Mouse (Mus musculus) limb, embryonic 14.5 days (tissue): ENCODE data around the gene Mef2a. TPM values are rescaled to one million over a fixed set of nuclear protein-coding genes. Genes with fewer than 3 reads are reported as not detected.

Experiments
- ATAC-seq: fragments of 200-750 bp; cut with Nextera tagmentation; 2 replicates; pipeline ENCODE4 v1.8.0; 2017; ENCODE audit warnings: low read depth, moderate number of reproducible peaks, moderate TSS enrichment; ENCODE audit not compliant: low FRiP score
- DNase-seq: peaks from one replicate; pipeline ENCODE4 v3.0.0-alpha.2; 2015; ENCODE audit warnings: low spot score
- H3K27ac ChIP-seq: fragments of 300-500 bp; sonication (generic); replicated peaks from 2 replicates; pipeline ENCODE4 v1.5.1; 2014; ENCODE audit warnings: low read depth, mild to moderate bottlenecking, low read length, moderate library complexity, mixed read lengths
- H3K27me3 ChIP-seq: fragments of 300-500 bp; sonication (generic); 2 replicates; pipeline ENCODE4 v1.6.1; 2014; ENCODE audit warnings: low read length, mixed read lengths; ENCODE audit not compliant: control insufficient read depth, insufficient read depth
- H3K36me3 ChIP-seq: fragments of 300-500 bp; sonication (generic); 2 replicates; pipeline ENCODE4 v1.6.1; 2014; ENCODE audit warnings: mild to moderate bottlenecking, low read length, moderate library complexity, mixed read lengths; ENCODE audit not compliant: control insufficient read depth, insufficient read depth
- H3K4me1 ChIP-seq: fragments of 300-500 bp; sonication (generic); 2 replicates; pipeline ENCODE4 v1.6.1; 2014; ENCODE audit warnings: antibody characterized with exemption, low read length, mixed read lengths; ENCODE audit not compliant: control insufficient read depth, insufficient read depth
- H3K4me2 ChIP-seq: fragments of 300-500 bp; sonication (generic); replicated peaks from 2 replicates; pipeline ENCODE4 v1.6.1; 2014; ENCODE audit warnings: low read depth, mild to moderate bottlenecking, low read length, moderate library complexity; ENCODE audit not compliant: severe bottlenecking
- H3K4me3 ChIP-seq: fragments of 300-500 bp; sonication (generic); replicated peaks from 2 replicates; pipeline ENCODE4 v1.5.1; 2014; ENCODE audit warnings: low read length
- H3K9ac ChIP-seq: fragments of 300-500 bp; sonication (generic); 2 replicates; pipeline ENCODE4 v1.6.1; 2014; ENCODE audit warnings: mild to moderate bottlenecking, low read depth, low read length, moderate library complexity; ENCODE audit not compliant: severe bottlenecking
- H3K9me3 ChIP-seq: fragments of 300-500 bp; sonication (generic); 2 replicates; pipeline ENCODE4 v1.6.1; 2016; ENCODE audit warnings: low read length; ENCODE audit not compliant: control insufficient read depth
- POLR2A ChIP-seq: fragments of 200-500 bp; IDR thresholded peaks from 2 replicates; pipeline ENCODE4 v1.8.0; 2012; ENCODE audit warnings: inconsistent platforms, mild to moderate bottlenecking, moderate library complexity, borderline replicate concordance; ENCODE audit not compliant: insufficient read depth, insufficient read length; ENCODE audit errors: extremely low read depth
- WGBS: fragments of 180-500 bp; shearing (Covaris S2); extraction: QIAGEN DNeasy Blood & Tissue Kit; methylation state at CpG from one replicate; pipeline ENCODE4 v1.1.7; 2014; 5-methylcytosine and 5-hydroxymethylcytosine counted together
- polyA plus RNA-seq, 2 experiments: library from polyadenylated mRNA; depleted of rRNA in 1 of 2; stranded (reverse) in 1 of 2; unstranded in 1 of 2; fragments of >200 nt; fragmentation: Nextera tagmentation in 1 of 2; extraction: Ambion mirVana in 1 of 2; gene quantifications; 2 replicates each; pipeline versions ENCODE4 v1.2.1 to v1.2.3; 2012 to 2014

Gene Mef2a
- 41.5 and 48.8 TPM in 2 replicates for polyA plus RNA-seq (2012; rRNA removed)
- 50.9 and 52.0 TPM in 2 replicates for polyA plus RNA-seq (2014; fragmentation: Nextera tagmentation; extraction: Ambion mirVana)

- peak; percentile 92 for ATAC-seq
- Histone ChIP-seq H3K9me3 (no peaks in the 10 kb centered on the region), H3K27ac (peak within 1 kb of the TSS; percentile 99), H3K4me3 (peak within 1 kb of the TSS; percentile 90), H3K36me3 (no peaks in the 10 kb centered on the region), H3K27me3 (no peaks in the 10 kb centered on the region), H3K4me2 (peak within 1 kb of the TSS; percentile 94), H3K4me1 (peaks cover 12% of the 10 kb centered on the region; the same call in 1 of the 2 replicates), H3K9ac (peak within 1 kb of the TSS; percentile 98)
- under 1% methylated on average over 76 of the region's 89 CpGs for WGBS
- peak; percentile 91; the same call in 1 of the 2 replicates for TF ChIP-seq POLR2A
- DNase-seq = peak; percentile 95
Measured at GRCm38 (mm10) chr7:67372729-67373583, at the start of gene Mef2a. Mef2a (minus strand) TSS chr7:67372858.

- Histone ChIP-seq H3K27ac (no peak overlapping the region), H3K36me3 (no peaks in the 10 kb centered on the region), H3K9me3 (no peaks in the 10 kb centered on the region), H3K4me3 (no peak overlapping the region), H3K4me1 (peaks cover 17% of the 10 kb centered on the region; the same call in 1 of the 2 replicates), H3K27me3 (no peaks in the 10 kb centered on the region), H3K9ac (no peak overlapping the region), H3K4me2 (no peak overlapping the region)
- whole genome bisulfite sequencing = 53% methylated on average over 12 of the region's 12 CpGs
- DNase-seq (peak; percentile 70), ATAC-seq (peak; percentile 34; the same call in 1 of the 2 replicates)
- TF ChIP-seq POLR2A = no peak
Measured at GRCm38 (mm10) chr7:67421476-67422186, 49.0 kb upstream of the Mef2a start.

- no peak overlapping the region for H3K9ac ChIP-seq
- H3K4me2 ChIP-seq = no peak overlapping the region
- no peak overlapping the region for H3K4me3 ChIP-seq
- DNase-seq (no peak), ATAC-seq (no peak)
- no peak overlapping the region for H3K27ac ChIP-seq
- H3K9me3 ChIP-seq = no peaks in the 10 kb centered on the region
- H3K4me1 ChIP-seq = peaks cover 17% of the 10 kb centered on the region; the same call in 1 of the 2 replicates
- 51% methylated on average over 3 of the region's 3 CpGs for WGBS
- no peaks in the 10 kb centered on the region for H3K27me3 ChIP-seq
- no peaks in the 10 kb centered on the region for H3K36me3 ChIP-seq
- TF ChIP-seq POLR2A = no peak
Measured at GRCm38 (mm10) chr7:67421088-67421475, 48.4 kb upstream of the Mef2a start.

- Histone ChIP-seq H3K27ac (0 out of 2 replicates have a peak overlapping the region, but pooled peaks have one; percentile 38), H3K9ac (no peak overlapping the region), H3K4me2 (no peak overlapping the region), H3K9me3 (no peaks in the 10 kb centered on the region), H3K4me1 (peaks cover 17% of the 10 kb centered on the region; the same call in 1 of the 2 replicates), H3K4me3 (no peak overlapping the region), H3K36me3 (no peaks in the 10 kb centered on the region), H3K27me3 (no peaks in the 10 kb centered on the region)
- DNase-seq = no peak
- TF ChIP-seq POLR2A = no peak
- ATAC-seq = no peak
- 71% methylated on average over 17 of the region's 17 CpGs for WGBS
Measured at GRCm38 (mm10) chr7:67419591-67420314, 47.1 kb upstream of the Mef2a start.

GRCm38 (mm10) chr7:67418122-67418521 lies 45.5 kb upstream of the Mef2a start:
- Histone ChIP-seq H3K9me3 (no peaks in the 10 kb centered on the region), H3K4me1 (peaks cover 17% of the 10 kb centered on the region; the same call in 1 of the 2 replicates), H3K36me3 (no peaks in the 10 kb centered on the region), H3K9ac (no peak overlapping the region), H3K4me2 (no peak overlapping the region), H3K4me3 (no peak overlapping the region), H3K27me3 (no peaks in the 10 kb centered on the region), H3K27ac (no peak overlapping the region)
- TF ChIP-seq POLR2A = no peak
- DNase-seq (peak; percentile 42), ATAC-seq (no peak)
- 68% methylated on average over 5 of the region's 5 CpGs for WGBS
